Mouse (Mus musculus) embryonic stem cell, embryonic (primary cell): ENCODE results near the gene Bcar1.

Experiments
- CTCF ChIA-PET, 4 experiments: fragments of 300-600 bp in 2 of 4; fragments of 350-600 bp in 2 of 4; sonication (Branson Sonifier 250); formaldehyde crosslinking; loops; one replicate each; lab custom pipeline; 2022; ENCODE audit warnings: inconsistent platforms in 2 of 4; lab: Charles Lee
- POLR2A ChIA-PET, 4 experiments: fragments of 300-600 bp in 2 of 4; fragments of 350-600 bp in 2 of 4; sonication (Branson Sonifier 250); formaldehyde crosslinking; loops; one replicate each; lab custom pipeline; 2022; ENCODE audit warnings: antibody characterized with exemption in 4 of 4, inconsistent platforms in 1 of 4; lab: Charles Lee

Gene Bcar1

DNA sequence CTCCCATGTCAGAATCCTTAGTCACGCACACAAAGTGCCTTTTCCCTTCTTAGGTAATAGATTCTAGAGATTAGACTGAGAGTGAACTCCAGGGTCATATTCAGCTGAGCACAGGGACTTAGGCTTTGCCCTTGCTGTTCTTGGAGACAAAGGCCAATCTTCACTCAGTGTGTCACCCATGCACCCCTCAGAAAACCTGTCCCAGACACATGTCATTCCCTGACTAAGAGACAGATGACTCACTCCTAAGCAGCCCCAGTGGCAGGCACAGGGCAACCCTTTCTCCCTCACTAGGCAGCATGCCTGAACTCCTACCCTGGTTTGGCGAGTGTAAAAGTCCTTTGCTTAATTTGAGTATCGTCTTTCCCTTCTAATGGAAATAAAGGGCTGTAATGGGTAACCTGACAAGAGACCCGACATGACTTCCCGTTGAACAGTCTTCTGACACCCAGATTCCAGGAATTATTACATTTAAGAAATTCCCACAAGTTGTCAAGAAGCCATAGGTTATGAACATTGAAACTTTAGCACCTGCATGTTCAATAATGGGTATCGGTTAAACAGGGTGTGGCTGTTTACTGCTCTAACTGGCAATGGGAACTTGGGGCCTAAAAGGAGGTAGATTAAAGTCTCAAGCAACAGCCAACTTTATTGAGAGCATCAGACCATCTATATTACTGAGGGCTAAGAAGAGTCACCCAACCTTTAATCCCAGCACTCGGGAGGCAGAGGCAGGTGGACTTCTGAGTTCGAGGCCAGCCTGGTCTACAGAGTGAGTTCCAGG, 4.4 kb upstream of the Bcar1 start:
- ChIA-PET CTCF (interaction anchor here in 1 of 4 experiments (0.6 kb wide), 1 partner anchor 411 kb away, joined by 3 read pairs; no protein-coding TSS in a partner anchor), POLR2A (interaction anchor here in 2 of 4 experiments (0.6 to 1.2 kb wide), 2 partner anchors 17 to 22 kb away, joined by 3 to 8 read pairs; no protein-coding TSS in a partner anchor)

DNA sequence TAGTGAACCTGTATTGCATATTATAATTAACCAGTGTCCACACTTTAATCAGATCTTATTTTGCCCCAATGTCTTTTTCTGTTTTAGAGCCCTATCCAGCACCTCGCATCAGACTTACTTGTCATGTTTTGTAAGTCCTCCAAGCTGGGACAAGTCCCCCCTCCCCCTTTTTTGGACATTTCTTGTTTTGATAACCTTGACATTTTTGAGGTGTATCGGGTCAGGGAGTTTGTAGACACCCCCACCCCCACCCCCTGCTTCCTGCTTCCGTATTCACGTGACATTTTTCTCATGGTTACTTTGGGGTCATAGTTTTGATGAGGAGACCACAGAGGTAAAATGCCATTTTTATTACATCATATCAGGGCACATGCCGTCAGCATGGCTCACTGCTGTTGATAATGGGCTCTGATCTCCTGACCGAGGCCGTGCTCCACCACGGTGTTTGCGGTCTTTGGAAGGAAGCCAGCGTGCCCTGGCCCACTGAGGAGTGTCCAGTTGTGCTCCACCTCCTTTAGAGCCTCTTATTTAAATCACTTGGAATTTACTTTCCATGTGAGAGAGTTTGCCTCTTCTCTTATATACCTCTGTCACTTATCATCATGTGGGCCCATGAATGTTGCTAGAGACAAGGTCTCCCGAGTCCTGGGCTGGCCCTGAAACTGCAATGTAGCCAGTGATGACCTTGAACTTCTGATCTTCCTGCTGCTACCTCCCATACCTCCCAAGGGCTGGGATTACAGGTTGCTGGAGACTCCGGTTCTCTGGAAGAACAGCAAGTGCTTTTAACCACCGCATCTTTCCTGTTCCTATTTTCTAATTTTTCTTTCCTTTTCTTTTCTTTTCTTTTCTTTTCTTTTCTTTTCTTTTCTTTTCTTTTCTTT, 3.2 kb upstream of the Bcar1 start:
- POLR2A ChIA-PET: interaction anchor here in 2 of 4 experiments (1.0 to 3.1 kb wide), 13 partner anchors 9 to 195 kb away, joined by 3 to 14 read pairs (median 5); no protein-coding TSS in a partner anchor
- CTCF ChIA-PET: interaction anchor here in 3 of 4 experiments (0.6 to 1.6 kb wide), 5 partner anchors 23 to 348 kb away, joined by 3 to 9 read pairs (median 4); no protein-coding TSS in a partner anchor

DNA sequence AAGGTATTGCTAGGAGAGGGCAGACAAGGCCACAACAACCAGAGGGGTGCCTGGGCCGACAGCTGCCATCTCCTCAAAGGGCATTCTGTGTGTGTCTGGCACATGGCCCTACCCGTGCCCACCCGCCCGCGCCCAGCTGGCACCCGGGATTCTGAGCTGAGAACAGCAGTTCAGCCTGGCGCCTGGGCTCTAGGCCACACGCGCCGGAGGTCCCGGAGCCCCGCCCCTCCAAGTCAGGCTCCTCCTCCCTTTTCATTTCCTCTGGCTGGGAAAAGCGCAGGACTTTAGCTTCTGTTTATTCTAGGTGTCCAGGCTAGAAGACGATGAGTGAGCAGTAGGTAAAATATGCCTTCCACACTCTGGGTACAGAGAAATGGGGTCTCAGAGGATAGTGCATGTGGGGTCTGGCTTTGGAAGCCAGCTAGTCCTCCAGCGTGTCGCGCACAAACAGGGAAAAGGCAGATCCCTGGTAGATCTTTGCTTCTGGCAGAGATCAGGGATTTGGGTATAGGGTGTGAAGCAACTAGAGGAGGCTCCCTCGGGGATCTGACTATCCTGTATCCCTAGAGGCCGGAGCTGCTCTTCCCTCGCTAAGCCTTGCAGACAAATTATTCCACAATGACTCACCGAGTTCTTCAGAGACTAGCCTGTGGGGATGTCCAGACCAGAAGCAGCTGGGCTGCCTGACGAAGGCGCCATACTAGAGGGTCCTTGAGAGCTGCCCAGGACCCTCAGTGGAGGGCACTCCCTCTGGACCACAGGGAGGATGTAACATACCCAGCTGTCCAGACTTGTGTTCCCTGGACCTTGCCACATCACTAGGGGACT, 2.2 kb upstream of the Bcar1 start:
- ChIA-PET CTCF (interaction anchor here (0.5 to 1.6 kb wide), 12 partner anchors 19 to 666 kb away, joined by 3 to 9 read pairs (median 4); no protein-coding TSS in a partner anchor), POLR2A (interaction anchor here in 3 of 4 experiments (0.6 to 3.1 kb wide), 31 partner anchors 9 to 1549 kb away, joined by 3 to 14 read pairs (median 4); partner anchors contain the start of gene Gabarapl2 (in 1 of the 3))

DNA sequence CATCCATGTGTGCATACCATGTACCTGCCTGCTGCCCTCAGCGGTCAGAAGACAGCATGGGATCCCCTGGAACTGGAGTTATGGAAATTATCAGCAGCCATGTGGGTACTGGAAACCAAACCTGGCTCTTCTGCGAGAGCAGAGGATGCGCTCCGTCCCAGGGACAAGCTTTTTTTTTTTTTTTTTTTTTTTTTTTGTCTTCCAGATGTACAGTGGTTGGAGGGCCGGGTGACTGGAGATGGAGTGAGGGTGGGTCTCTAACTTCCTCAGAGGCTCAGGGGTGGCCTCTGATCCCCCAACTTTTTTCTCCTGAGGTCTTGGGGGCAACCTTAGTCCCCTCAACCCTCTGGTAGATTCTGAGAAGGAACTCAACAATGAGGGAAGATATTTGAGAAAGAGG, 1.5 kb upstream of the Bcar1 start:
- ChIA-PET CTCF (interaction anchor here (0.5 to 1.6 kb wide), 11 partner anchors 12 to 1115 kb away, joined by 3 to 6 read pairs (median 3); no protein-coding TSS in a partner anchor), POLR2A (interaction anchor here (0.6 to 3.1 kb wide), 20 partner anchors 9 to 220 kb away, joined by 3 to 14 read pairs (median 5); partner anchors contain the start of gene Gabarapl2 (in 1 of the 4))

DNA sequence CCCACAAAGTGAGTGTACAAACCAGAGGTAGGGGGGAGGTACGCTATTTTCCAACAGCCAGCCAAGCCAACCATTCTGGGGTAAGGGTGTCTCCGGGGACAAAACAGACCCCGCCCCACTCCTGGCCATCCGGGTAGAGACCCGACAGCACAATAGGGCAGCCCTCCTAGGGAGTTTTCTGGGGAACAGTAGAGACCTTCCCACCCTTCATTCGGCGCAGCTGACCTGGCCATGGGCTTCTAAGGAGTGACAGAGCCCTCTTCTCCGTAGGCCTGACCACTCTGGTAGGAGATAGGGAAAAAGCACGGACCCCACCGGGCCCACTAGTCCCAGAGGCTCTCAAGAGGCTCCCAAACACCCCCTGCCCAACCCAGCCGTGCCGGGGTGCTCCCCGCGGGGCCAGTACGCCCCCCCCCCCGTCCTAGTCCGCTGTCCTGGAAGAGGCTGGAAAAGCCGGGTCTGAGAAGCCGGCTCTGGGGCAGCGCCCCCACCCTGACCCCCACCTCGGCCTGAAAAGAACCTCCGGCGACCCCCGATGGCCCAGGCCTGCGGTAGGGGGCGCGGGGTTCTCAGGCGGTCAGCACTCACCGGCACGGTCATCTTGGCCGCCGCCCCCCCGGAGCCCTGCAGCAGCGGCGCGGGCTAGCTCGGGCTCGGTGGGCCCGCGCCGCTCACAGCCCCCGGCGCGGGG, 363 bp downstream of the Bcar1 start:
- ChIA-PET CTCF (interaction anchor here in 2 of 4 experiments (1.1 to 1.4 kb wide), 3 partner anchors 10 to 67 kb away, joined by 3 read pairs; no protein-coding TSS in a partner anchor), POLR2A (interaction anchor here in 2 of 4 experiments (0.7 to 2.9 kb wide), 7 partner anchors 10 to 67 kb away, joined by 3 to 11 read pairs (median 3); no protein-coding TSS in a partner anchor)

DNA sequence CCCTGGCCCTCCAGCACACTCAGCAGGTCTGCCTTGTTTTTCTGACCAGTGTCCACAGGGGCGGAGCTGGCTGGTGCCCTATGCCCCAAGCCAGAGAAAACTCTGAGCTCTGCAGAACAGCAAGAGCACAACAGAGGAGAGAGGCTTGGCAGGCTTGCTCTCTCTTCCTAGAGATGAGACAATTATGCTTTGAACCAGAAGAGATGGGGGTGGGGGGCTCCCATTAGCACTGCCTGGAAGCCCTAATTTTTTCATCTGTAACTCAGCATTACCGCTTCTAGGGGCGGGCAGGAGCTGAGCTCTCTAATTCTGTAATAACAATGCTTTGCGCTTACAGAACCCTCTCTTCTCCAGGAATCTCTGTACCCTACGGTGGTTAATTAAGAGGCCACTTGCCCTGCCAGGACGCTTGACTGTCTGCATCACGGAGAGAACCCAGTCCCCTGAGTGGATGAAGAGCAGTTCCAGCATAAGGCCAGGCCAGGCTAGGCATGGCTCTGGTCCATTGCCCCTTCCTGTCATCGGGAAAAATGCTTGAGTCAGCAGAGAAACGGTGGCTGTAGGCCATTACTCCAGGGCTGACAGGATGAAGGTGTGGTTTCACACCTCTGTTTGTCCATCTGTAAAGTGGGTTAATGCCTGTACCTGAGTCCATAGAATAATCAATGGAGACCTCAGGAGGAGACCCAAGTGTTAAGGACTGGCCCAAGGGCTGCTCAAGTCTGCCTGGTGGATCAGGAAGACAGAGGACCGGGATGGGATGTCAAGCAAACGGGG, 1.2 kb downstream of the Bcar1 start:
- ChIA-PET POLR2A (interaction anchor here in 3 of 4 experiments (0.6 to 2.9 kb wide), 8 partner anchors 9 to 951 kb away, joined by 3 to 11 read pairs (median 4); no protein-coding TSS in a partner anchor), CTCF (interaction anchor here in 2 of 4 experiments (1.1 to 1.2 kb wide), 2 partner anchors 9 to 11 kb away, joined by 3 read pairs; no protein-coding TSS in a partner anchor)

DNA sequence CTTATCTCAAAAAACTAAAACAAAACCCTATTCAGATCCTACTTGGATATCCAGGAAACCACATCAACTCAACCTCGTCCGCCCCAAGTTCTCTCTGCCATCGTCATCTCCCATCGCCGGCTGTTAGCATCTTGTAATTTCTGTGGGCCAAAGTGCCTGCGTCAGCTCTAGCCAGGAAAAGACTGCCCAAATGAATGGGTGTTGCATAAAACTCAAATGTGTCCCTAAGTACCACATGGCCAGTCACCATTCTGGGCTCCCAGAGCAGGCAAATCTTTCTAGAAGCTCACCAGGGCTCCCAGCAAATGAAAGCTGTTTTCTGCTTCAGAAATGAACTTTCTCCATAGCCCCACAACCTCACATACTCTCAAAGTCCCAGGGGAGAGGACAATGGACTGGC, 2.1 kb downstream of the Bcar1 start:
- ChIA-PET POLR2A (interaction anchor here in 3 of 4 experiments (0.6 to 2.9 kb wide), 5 partner anchors 8 to 952 kb away, joined by 3 to 11 read pairs (median 4); no protein-coding TSS in a partner anchor), CTCF (no interaction called here)

DNA sequence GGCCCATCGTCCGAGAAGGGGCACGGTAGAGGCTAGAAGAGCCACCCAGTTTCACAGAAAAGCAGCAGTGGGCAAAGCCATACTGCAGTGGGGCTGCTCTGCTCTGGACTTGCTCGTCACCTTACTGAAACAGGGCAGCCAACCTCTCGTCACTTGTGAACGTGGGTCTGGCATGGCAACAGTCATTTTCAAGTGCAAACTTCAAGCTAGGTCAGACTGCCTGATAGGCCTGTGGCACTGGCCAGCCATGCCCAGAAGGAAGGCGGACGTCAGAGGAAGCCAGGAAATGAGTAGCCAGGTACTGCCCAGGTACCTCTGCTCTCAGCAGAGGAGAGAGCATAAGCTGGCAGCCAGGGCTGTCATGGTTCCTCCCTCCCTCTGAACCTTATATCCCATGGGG, 2.6 kb downstream of the Bcar1 start:
- POLR2A ChIA-PET: interaction anchor here in 3 of 4 experiments (0.5 to 2.9 kb wide), 5 partner anchors 7 to 224 kb away, joined by 3 to 11 read pairs (median 3); no protein-coding TSS in a partner anchor
- CTCF ChIA-PET: no interaction called here

DNA sequence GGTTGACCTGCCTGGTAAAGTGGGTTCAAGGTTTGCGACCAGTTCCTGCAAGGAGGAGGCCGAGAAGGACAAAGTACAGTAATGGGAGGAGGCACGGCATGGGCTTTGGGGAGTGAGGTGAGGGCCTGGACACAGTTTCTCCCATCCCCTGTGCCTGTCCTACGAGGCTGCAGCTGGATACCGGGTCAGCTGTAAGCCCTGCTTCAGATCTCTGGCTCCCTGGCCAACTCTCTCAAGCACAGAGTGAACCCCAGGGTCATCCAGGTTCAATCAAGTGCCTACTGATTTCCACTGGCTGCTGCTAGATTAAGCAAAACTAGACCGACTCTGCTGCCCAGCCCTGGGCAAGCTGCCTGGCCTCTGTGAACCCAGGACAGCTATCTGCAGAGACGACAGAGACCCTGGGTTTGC, 3.3 kb downstream of the Bcar1 start:
- CTCF ChIA-PET: interaction anchor here in 2 of 4 experiments (0.6 to 1.2 kb wide), 6 partner anchors 42 to 224 kb away, joined by 3 to 5 read pairs (median 3); no protein-coding TSS in a partner anchor
- POLR2A ChIA-PET: interaction anchor here (0.6 to 2.9 kb wide), 6 partner anchors 8 to 225 kb away, joined by 3 to 11 read pairs (median 4); no protein-coding TSS in a partner anchor

DNA sequence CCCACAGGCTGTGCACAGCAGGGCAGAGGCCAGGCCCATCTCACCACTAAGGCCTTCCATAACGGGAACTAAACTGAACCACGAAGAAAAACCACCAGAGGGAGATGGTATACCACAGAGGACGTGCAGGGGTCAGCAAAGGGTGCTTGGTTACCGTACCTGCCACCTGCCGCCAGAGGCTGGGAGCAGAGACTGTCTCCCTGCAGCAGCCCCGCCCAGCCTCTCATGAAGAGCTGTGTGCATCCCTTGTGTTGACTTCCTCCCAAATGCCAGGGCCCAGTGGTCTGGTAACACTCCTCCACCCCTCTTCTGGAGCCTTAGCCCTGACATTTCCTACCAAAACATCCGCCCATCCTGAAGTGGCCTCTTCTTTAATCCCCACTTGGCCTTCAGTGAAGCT, 4.0 kb downstream of the Bcar1 start:
- ChIA-PET POLR2A (interaction anchor here in 3 of 4 experiments (0.6 to 1.3 kb wide), 4 partner anchors 30 to 225 kb away, joined by 3 to 4 read pairs (median 3); no protein-coding TSS in a partner anchor), CTCF (interaction anchor here in 2 of 4 experiments (0.6 to 1.2 kb wide), 6 partner anchors 41 to 225 kb away, joined by 3 to 5 read pairs (median 3); no protein-coding TSS in a partner anchor)

DNA sequence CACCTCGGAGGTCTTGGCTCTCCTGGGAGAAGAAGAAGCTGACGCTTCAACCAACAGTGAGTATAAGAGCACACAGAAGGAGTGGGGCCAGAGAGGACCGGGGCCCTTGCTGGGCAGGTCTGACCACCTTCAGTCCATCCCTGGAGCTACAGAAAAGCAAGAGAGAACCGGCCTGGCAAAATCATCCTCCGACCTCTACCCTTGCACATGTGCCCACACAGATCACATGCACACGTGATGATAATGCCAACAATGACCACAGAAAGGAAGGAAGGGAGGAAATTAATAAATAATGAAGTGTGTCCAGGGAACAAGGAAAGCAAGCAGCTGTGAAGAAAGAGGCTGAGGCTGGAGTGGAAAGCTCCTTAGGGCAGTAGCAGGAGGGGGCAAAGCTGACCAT, 4.7 kb downstream of the Bcar1 start:
- POLR2A ChIA-PET: interaction anchor here in 1 of 4 experiments (1.1 kb wide), 1 partner anchor 12 kb away, joined by 3 read pairs; no protein-coding TSS in a partner anchor
- CTCF ChIA-PET: no interaction called here

DNA sequence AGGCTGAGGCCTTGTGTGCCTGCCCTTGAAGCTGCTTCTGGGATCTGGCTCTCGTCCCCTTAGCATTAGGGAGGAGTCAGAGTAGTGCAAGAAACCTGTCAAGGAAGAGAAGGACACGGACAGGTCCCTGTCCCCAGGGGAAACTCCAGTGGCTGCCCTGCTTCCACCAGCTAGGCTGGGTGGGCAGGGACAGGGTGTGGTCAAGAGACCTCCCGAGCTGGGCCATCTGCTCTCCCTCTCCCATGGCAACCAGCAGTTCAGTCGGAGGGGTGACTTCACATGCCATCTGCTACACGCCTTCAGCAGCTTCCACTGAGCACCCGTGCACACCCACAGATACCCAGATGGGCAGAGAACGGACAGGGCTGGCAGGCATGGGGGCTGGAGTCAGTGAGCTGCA, 7.3 kb downstream of the Bcar1 start:
- POLR2A ChIA-PET: interaction anchor here in 3 of 4 experiments (0.8 to 2.2 kb wide), 6 partner anchors 9 to 256 kb away, joined by 3 to 11 read pairs (median 3); partner anchors contain the start of gene Adat1 (in 1 of the 3)
- CTCF ChIA-PET: no interaction called here

DNA sequence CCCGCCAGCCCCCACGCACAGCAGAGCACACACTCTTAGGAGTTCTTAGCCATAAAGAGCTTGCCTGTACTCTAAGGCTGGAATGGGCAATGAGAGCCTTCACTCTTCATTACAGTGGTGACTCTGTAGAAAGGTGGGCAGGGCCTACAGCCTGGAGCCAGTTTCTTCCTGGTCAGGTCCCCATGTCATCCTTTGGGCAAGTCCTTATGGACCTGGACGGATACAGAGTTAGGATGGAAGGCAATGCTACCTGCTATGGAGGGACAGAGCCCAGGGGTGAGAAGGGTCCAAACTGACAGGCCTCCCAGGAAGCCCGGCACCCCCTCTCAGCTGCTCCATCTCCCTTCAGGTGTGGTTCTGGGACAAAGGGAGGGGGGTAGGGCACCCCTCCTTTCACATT, 7.8 kb downstream of the Bcar1 start:
- CTCF ChIA-PET: interaction anchor here in 2 of 4 experiments (0.8 to 1.0 kb wide), 2 partner anchors 54 to 59 kb away, joined by 3 read pairs; no protein-coding TSS in a partner anchor

DNA sequence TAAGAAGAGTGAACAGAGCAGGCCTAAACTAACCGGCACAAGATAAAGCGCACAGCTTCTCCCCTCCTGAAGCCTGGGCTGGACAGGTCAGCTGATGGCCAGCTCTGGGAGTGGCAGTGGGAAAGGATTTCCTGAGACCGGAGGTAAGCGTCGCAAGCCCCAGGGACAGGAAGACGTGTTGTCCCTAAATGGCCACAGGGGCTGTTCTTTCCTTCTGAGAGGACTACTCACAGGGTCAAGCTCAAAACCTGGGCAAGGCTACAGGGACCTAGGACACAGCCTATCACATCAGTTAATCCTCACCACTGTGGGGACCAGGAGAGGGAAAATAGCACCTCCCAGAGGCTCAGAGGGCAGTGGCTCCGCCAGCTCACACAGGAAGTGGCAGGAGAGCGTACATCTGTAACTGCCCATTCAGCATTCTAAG, 8.3 kb downstream of the Bcar1 start:
- CTCF ChIA-PET: interaction anchor here (0.5 to 3.7 kb wide), 5 partner anchors 17 to 284 kb away, joined by 3 to 16 read pairs (median 3); no protein-coding TSS in a partner anchor
- POLR2A ChIA-PET: interaction anchor here in 3 of 4 experiments (1.0 to 2.2 kb wide), 5 partner anchors 10 to 256 kb away, joined by 3 to 11 read pairs (median 3); partner anchors contain the start of genes Adat1 (in 1 of the 3) and Gabarapl2 (in 1 of the 3)

More for the DNA sequence above, 7.8 kb downstream of the Bcar1 start:
- POLR2A ChIA-PET: interaction anchor here in 3 of 4 experiments (0.8 to 2.2 kb wide), 5 partner anchors 9 to 256 kb away, joined by 3 to 11 read pairs (median 3); partner anchors contain the start of genes Adat1 (in 1 of the 3) and Gabarapl2 (in 1 of the 3)
